12 mouse cellular contexts compared by ENCODE assay signal in genomic region chr8:86781094-86781493, GRCm38 (mm10). TPM values are rescaled to one million over a fixed set of nuclear protein-coding genes. Genes with fewer than 3 reads are reported as not detected.
"Had no signal": no experiment of that assay in that cellular context is flagged by ENCODE, and none has a peak within 500 bp of the region (broad histone marks: within the 10 kb centered on the region; RNA-seq: fewer than 3 reads in every experiment).

No protein-coding gene starts in this region.

- DNase-seq: liver, postnatal 0 days; lung, adult 2 months; lung, postnatal 14 days; lung, postnatal 36 days; thymus, adult 18-20 months; thymus, postnatal 14 days; thymus, postnatal 36 days had no signal

- ATAC-seq: liver, postnatal 0 days; lung, postnatal 0 days; midbrain, embryonic 13.5 days; midbrain, embryonic 15.5 days had no signal

RNA-seq across cellular contexts. Expression of gene Gm10638, which starts 35.6 kb away (rescaled TPM):
- total RNA-seq: monocyte, adult 5-6 weeks had no signal
- polyA plus RNA-seq: macrophage had no signal
